Comparison of ENCODE assay signal across 21 mouse cellular contexts in the genomic region with DNA sequence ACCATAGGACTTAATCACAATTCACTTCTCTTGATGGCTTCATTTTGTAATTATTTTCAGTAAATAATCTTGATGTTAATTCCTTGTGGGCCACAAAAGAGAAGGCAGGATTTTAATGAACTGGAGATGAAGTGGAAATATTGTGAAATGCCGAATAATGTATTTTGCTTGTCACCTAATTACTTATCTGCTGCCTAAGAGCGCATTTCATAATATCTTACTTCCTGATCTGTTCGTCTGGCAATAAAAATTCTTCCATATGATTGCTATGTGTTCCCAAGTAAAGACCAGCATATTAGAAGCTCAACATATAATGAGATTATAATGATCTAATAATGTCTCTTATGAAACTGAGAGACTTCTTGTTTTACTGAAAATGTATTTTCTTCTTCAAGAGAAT.
A peak's percentile ranks its signal among the peaks of the same experiment; 100 is the strongest.
DNase-seq lines count a peak whose midpoint lies in the region; ATAC-seq and TF ChIP-seq lines count a peak whose summit lies in the region.
"Had no signal": no experiment of that assay in that cellular context is flagged by ENCODE, and none has a peak within 500 bp of the region (broad histone marks: within the 10 kb centered on the region; RNA-seq: fewer than 3 reads in every experiment).

No protein-coding gene starts in this region.

- no peaks in the 10 kb centered on the region for H3K9me3 ChIP-seq in lung, embryonic 14.5 days (ENCODE audit: low read depth, low read length)
- no peaks in the 10 kb centered on the region for H3K9me3 ChIP-seq in lung, embryonic 15.5 days
- no peaks in the 10 kb centered on the region for H3K9me3 ChIP-seq in lung, embryonic 16.5 days (ENCODE audit: control insufficient read depth, low read length)
- H3K9me3 ChIP-seq in lung, postnatal 0 days (ENCODE audit: low read length), result no peaks in the 10 kb centered on the region
- H3K9me3 ChIP-seq: G1E had no signal

- no peak overlapping the region for H3K9ac ChIP-seq in lung, embryonic 14.5 days
- no peak overlapping the region for H3K9ac ChIP-seq in lung, embryonic 15.5 days
- H3K9ac ChIP-seq in lung, embryonic 16.5 days (ENCODE audit: low read length), result no peak overlapping the region
- no peak overlapping the region for H3K9ac ChIP-seq in lung, postnatal 0 days (replicated peaks; ENCODE audit: low read depth)

- no peak for TF ChIP-seq CTCF in lung, embryonic 14.5 days (IDR thresholded peaks at IDR 0.05; ENCODE audit: low read depth)
- TF ChIP-seq CTCF in lung, adult 2 months (IDR thresholded peaks at IDR 0.05; ENCODE audit: insufficient read depth, low read length), result no peak
- no peak for TF ChIP-seq CTCF in lung, postnatal 0 days (IDR thresholded peaks at IDR 0.05)

- TF ChIP-seq POLR2A in lung, adult 2 months (IDR thresholded peaks at IDR 0.05; ENCODE audit: borderline replicate concordance, extremely low read depth, low read depth, low read length), result no peak

- peak; percentile 74 for DNase-seq in lung, embryonic 14.5 days
- no peak for DNase-seq in lung, adult 2 months
- no peak for DNase-seq in lung, postnatal 25 days (ENCODE audit: low spot score)
- no peak for DNase-seq in lung, postnatal 4 days
- peak; percentile 87 for DNase-seq in lung, postnatal 0 days (ENCODE audit: low spot score)
- no peak for DNase-seq in lung, postnatal 10 days
- DNase-seq: adrenal gland, adult 2 months; adrenal gland, adult 8-10 months; adrenal gland, postnatal 10 days; adrenal gland, postnatal 14 days; adrenal gland, postnatal 25 days; adrenal gland, postnatal 36 days; B cell, adult 2 months; cerebellum, adult 11 months; cerebellum, adult 11-12 months had no signal

- ATAC-seq in lung, embryonic 14.5 days (ENCODE audit: insufficient read depth), result peak; percentile 38; the same call in 1 of the 2 replicates
- peak; percentile 64; the same call in 1 of the 2 replicates for ATAC-seq in lung, embryonic 15.5 days (ENCODE audit: borderline replicate concordance, extremely low read depth, low FRiP score, low TSS enrichment)
- peak; percentile 92 for ATAC-seq in lung, embryonic 16.5 days (ENCODE audit: low read depth)
- ATAC-seq in lung, postnatal 0 days, result peak; percentile 78
- ATAC-seq: activated CD4-positive, CD25-positive, alpha-beta regulatory T cell, adult 4 months; CD4-positive, CD25-positive, alpha-beta regulatory T cell, adult 4 months; Patski had no signal

- H3K4me2 ChIP-seq in lung, embryonic 14.5 days, result no peak overlapping the region
- H3K4me2 ChIP-seq in lung, embryonic 15.5 days, result no peak overlapping the region
- no peak overlapping the region for H3K4me2 ChIP-seq in lung, embryonic 16.5 days (ENCODE audit: low read depth, low read length)
- no peak overlapping the region for H3K4me2 ChIP-seq in lung, postnatal 0 days (replicated peaks; ENCODE audit: low read depth, low read length)

- H3K4me3 ChIP-seq in lung, embryonic 14.5 days (ENCODE audit: low read depth, low read length), result no peak overlapping the region
- H3K4me3 ChIP-seq in lung, adult 2 months (replicated peaks; ENCODE audit: extremely low read depth, low read depth, low read length), result no peak overlapping the region
- no peak overlapping the region for H3K4me3 ChIP-seq in lung, embryonic 15.5 days
- no peak overlapping the region for H3K4me3 ChIP-seq in lung, embryonic 16.5 days (ENCODE audit: low read length)
- no peak overlapping the region for H3K4me3 ChIP-seq in lung, postnatal 0 days (ENCODE audit: low read depth, low read length)

- 43% methylated on average over 3 of the region's 3 CpGs for WGBS in lung, embryonic 14.5 days
- 57% methylated on average over 3 of the region's 3 CpGs for WGBS in lung, adult 2 months
- WGBS in lung, embryonic 15.5 days, result 45% methylated on average over 3 of the region's 3 CpGs
- whole genome bisulfite sequencing in lung, embryonic 16.5 days, result 42% methylated on average over 3 of the region's 3 CpGs
- WGBS in lung, postnatal 0 days, result 49% methylated on average over 3 of the region's 3 CpGs

- no peak overlapping the region for H3K27ac ChIP-seq in lung, embryonic 14.5 days (ENCODE audit: low read depth)
- H3K27ac ChIP-seq in lung, embryonic 15.5 days, result peak overlapping the region; percentile 49
- no peak overlapping the region; the same call in 1 of the 2 replicates for H3K27ac ChIP-seq in lung, embryonic 16.5 days (ENCODE audit: low read length)
- no peak overlapping the region for H3K27ac ChIP-seq in lung, postnatal 0 days (ENCODE audit: low read length)

- 0 out of 2 replicates have a peak, but pooled peaks have one; percentile 51 for TF ChIP-seq EP300 in lung, postnatal 0 days (IDR thresholded peaks at IDR 0.05)

- H3K36me3 ChIP-seq in lung, embryonic 14.5 days (ENCODE audit: insufficient read depth), result no peaks in the 10 kb centered on the region
- no peaks in the 10 kb centered on the region for H3K36me3 ChIP-seq in lung, embryonic 15.5 days
- H3K36me3 ChIP-seq in lung, embryonic 16.5 days (ENCODE audit: control insufficient read depth, insufficient read depth, low read length), result no peaks in the 10 kb centered on the region
- no peaks in the 10 kb centered on the region for H3K36me3 ChIP-seq in lung, postnatal 0 days (ENCODE audit: insufficient read depth, low read length)
- H3K36me3 ChIP-seq: G1E had no signal

- H3K27me3 ChIP-seq in lung, embryonic 14.5 days (ENCODE audit: insufficient read depth, low read length), result no peaks in the 10 kb centered on the region
- no peaks in the 10 kb centered on the region for H3K27me3 ChIP-seq in lung, embryonic 15.5 days
- H3K27me3 ChIP-seq in lung, embryonic 16.5 days (ENCODE audit: control insufficient read depth, insufficient read depth, low read depth, low read length), result no peaks in the 10 kb centered on the region; the same call in 1 of the 2 replicates
- no peaks in the 10 kb centered on the region for H3K27me3 ChIP-seq in lung, postnatal 0 days (replicated peaks; ENCODE audit: insufficient read depth, low read length)

- no peaks in the 10 kb centered on the region for H3K4me1 ChIP-seq in lung, embryonic 14.5 days (ENCODE audit: insufficient read depth)
- no peaks in the 10 kb centered on the region for H3K4me1 ChIP-seq in lung, adult 2 months (ENCODE audit: control insufficient read depth, insufficient read depth, low read length)
- no peaks in the 10 kb centered on the region for H3K4me1 ChIP-seq in lung, embryonic 15.5 days
- H3K4me1 ChIP-seq in lung, embryonic 16.5 days (replicated peaks; ENCODE audit: control insufficient read depth, insufficient read depth, low read length), result no peaks in the 10 kb centered on the region; the same call in 1 of the 2 replicates
- H3K4me1 ChIP-seq in lung, postnatal 0 days (ENCODE audit: insufficient read depth, low read depth, low read length), result no peaks in the 10 kb centered on the region

Comparison
In these comparisons a context has a peak if more than half of its experiments do, and no peak if none do; other contexts are left out.
1. DNase-seq: peak in lung, embryonic 14.5 days (single experiment) and lung, postnatal 0 days (single experiment); none in lung, adult 2 months (single experiment), lung, postnatal 25 days (single experiment), lung, postnatal 4 days (0 of 2) and lung, postnatal 10 days (single experiment).
2. ATAC-seq: peak in every context shown above with its lines; median percentile 92 in lung, embryonic 16.5 days; 78 in lung, postnatal 0 days; 64 in lung, embryonic 15.5 days; 38 in lung, embryonic 14.5 days.